Mouse (Mus musculus): Measurements from ENCODE around the gene Aup1.

Gene Aup1

DNA sequence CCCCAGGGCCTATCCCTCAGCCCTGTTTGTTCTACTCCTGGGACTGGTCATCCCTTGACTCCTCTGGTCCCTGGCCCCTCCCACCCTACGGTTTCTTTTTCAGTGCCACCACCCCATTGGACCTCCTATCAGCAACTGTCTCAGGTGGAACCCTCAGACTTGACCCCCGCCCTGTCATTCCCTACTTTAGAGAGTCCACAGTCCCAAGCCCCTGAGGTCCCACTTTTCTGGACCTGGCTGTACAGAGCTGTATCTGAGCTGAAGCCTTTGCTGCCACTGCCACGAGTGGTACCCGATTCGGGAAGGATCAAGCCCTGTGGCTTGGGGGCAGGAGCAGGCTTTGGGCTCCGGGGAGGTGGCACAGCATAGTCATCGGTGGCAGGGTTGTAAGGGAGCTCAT is 23.2 kb upstream of the Aup1 start:
- DNase-seq (ENCODE audit: low spot score in 2 of 2) = no peak

DNA sequence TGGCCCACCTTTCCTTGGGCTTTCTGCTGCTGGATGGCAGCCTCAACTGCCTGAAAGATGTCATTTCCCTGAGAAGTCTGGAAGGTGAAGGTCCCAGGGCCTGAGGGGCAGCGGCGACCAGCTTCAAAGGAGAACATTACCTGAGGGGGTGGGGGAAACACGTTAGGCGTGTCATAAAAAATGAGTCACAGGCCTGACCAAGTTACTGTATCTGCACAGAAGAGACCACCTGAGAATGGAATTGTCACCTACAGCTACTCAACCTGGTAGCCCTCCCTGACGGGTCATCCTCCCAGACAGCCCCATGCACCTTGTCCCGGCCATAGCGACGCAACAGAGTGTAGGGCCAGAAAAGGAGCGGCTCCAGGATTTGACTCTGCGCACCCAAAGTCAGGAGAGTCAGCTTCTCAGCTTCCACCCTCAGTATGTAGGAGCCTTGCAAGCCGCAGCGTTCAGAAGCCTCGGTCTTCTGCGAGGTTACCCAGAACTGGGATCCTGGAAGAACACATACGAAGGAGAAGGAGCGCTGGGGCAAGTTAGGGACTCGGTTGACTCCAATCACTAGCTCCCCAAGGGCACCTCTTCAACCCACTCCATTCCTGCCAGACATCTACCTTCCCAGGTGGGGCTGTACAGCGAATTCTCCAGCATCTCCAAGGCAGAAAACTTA is 22.3 kb upstream of the Aup1 start:
- DNase-seq (ENCODE audit: low spot score in 2 of 2) = no peak

DNA sequence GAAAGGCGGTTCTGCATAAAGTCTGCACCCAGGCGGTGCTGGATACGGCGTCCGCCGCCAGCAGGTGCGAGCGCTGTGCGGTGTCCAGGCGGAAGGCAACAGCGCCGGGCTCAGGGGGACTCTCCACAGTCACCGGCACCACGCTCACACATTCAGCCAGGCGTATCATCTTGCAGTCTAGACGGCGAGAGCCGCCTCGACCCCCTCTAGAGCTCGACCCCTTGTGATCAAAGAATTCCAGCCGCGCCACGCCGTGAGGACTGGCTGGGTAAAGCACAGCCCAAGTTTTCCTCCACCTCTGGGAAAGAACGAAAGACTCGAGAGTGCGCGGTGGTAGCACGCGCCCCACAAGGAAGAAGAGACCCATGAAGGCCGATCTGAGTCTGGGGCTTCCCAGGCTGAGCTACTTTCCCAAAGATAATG is 21.5 kb upstream of the Aup1 start:
- DNase-seq (ENCODE audit: low spot score in 2 of 2) = peak in 1 of 2 experiments; percentile 46

DNA sequence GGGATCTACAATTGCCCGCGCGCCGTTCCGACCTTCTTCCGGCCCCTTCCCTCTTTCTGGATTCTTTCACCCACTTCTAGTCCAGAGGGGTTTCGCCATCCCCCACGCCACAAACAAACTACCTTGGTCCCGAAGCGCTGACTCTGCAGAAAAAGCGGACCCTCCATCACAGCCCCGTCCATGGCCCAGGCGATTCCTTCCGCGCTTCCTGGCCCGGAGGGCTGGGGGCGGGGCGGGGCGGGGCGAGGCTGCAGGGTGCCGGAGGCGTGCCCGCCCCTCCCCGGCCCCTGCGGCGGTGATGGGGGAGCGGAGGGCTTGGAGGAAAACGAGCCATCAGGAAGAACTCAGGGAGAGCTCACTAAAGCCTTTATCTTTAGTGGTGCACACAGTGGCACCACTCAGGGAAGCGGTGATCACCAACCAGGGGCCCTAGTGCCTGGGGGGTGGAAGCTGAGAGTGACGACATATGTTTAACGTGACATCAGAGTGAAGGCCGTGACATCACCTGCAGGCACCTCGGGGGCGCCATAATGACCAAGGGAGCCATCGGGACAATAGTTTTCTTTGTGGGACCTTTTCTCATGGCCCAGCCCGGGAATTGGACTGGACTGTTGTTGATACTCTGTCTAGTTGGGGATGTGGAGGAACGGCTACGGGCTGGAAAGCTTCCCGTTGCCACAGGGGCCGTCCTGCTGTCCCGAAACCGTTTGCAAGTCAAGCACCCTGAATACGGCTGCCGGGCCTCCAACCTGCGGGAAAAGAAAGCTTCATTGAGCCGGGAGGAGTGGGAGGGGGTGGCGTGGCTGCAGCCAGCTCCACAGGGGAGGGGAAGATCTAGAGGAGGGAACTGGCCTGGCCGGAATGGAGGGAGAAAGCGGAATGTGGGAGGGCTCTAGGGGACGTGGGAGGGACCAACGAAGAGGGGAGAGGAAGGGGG is 20.8 kb upstream of the Aup1 start, which contains the start of the genes Dok1 and Loxl3:
Gene Dok1 (minus strand): TSS at position 223 of the 937 bp plus-strand sequence.
Gene Loxl3 (plus strand): TSS at position 925 of the 937 bp plus-strand sequence.
- DNase-seq (ENCODE audit: low spot score in 2 of 2) = peak; percentile 71 to 72

DNA sequence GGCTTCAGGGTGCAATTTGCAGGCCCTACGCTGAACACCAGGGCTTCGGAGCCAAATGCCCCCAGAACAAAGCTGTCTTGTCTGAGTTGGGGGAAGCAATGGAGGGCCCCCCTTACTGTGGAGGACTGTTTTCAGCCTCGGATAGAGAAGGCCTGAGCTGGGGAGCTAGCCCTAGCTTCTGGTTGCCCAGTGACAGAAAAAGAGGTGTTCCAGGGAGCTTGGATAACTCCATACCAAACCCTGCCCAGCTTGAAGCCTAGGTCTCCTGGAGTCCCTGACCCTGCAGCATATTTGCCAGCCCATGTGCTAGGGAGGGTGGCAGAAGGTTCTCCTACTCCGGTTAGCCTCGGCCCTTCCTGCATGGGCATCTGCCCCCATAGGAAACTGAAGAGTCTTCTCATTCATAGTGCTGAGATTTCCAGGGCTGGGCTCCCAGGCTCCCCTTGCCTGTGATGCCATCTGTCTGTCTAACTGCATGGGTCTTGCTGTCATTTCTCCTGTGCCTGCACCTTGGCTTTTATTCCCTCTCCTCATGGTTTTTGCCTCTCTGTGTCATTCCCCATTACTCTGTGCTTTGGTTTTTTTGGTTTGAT is 19.8 kb upstream of the Aup1 start:
- no peak for DNase-seq (ENCODE audit: low spot score in 2 of 2)

DNA sequence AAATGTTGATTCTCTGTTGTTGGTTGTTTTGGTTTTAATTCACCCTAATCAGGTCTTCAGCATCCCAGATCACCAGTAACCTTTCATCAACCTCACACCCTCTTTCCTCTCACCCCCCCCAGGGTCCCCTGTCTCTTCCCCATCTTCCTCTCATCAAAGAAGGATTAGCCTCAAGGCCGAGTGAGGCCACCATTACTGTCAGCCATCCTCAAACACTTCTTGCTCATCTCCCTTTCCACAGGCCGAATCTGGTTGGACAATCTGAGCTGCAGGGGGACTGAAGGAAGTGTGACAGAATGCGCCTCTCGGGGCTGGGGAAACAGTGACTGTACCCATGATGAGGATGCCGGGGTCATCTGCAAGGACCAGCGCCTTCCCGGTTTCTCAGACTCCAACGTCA is 17.1 kb upstream of the Aup1 start:
- DNase-seq (ENCODE audit: low spot score in 2 of 2) = no peak

DNA sequence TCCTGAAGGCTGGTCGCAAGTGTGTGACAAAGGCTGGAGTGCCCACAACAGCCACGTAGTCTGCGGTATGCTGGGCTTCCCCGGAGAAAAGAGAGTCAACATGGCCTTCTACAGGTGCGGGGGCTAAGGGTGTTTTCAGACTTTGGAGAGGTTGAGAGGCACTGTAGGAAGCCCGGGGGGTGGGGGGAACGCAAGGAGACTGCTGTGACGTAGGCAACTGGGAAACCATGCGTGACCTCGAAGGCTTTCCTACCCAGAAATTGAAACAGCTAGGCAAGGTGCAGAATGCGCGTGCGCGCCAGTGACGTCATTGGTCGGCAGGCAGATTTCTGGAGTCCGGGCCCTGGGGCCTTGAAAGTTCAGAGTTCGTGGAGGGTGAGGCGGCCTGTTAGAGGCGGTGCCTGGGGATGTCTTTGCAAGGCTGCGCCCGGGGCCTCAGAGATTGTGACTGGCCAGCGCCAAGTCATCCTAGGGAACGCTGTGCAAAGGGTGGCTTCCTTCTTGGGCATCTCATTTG is 15.8 kb upstream of the Aup1 start:
- peak; percentile 80 to 92 for DNase-seq (ENCODE audit: low spot score in 2 of 2)

DNA sequence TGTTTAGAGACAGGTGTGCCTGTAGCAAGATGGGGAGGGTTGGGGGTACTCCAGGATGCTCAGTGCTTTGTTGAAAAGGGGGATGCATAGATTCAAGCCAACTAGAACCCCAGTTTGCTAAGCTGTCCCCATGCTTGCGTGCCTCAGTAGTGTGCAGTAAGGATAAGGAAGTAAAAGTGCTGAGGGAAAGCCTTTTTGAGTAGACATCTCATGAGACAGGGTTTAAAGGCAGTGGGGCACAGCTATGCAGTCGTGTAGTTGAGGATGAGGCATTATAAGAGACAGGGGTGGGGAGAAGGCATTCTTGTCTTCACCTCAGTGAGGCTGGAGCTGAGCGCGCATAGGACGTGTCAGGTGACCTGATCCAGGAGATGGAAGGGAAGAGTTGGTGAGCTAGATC is 13.7 kb upstream of the Aup1 start:
- DNase-seq (ENCODE audit: low spot score in 2 of 2) = no peak

DNA sequence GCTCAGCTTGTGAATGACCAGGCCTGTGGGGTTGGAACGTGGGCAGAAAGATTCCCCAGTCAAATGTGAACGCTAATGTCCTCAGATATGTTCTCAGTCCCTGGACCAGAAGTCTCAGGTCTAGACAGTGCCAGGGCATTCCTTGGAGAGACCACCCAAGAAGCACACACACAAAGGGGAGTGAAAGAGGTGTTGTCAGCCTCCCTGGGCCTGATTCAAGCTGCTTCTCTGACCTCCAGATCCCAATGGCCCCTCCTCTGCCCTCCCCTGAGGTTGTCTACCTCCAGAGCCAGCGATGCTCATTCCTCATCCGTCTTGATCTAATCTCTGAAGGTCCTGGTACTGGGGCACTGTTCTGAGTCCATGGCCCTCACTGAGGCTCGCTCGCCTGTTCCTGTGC is 10.8 kb upstream of the Aup1 start:
- DNase-seq (ENCODE audit: low spot score in 2 of 2) = no peak

DNA sequence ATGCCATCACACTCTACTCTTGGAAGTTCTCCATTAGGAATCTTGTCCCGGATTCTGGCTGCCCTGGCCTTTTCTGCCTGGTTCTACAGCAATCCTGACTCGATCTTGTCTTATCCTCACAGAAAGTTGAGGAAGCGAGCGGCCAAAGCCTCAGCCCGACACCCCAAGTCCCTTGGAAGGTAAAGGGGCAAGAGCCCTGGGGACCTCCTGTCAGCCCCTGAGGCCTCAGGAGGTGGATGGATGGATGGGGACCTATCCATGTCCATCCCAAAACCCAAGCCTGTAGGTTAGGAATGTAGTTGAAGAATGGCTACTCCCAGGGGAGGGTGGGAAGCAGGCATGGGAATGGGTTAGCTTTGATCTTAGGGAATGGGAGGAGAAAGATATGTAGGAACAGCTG is 10.3 kb upstream of the Aup1 start:
- DNase-seq (ENCODE audit: low spot score in 2 of 2) = no peak

DNA sequence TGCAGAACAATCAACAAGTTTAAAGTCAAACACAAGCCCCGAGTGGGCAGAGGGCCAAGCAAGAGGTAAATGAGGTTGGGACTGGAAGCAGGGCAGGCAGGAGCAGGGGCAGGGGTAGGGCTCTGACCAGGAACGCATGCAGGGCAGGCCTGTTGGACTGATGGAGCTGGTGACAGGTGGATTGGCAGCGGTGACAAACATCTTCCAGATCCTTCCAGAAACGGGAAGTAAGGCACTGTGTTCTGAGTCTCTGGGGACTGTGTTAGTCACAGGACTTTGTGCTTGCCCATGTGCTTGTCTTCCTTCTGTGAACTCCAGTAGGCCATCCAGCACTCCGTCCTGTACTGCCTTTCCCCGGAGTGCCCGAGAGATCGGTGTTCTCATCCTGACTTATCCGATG is 9.6 kb upstream of the Aup1 start:
- DNase-seq (ENCODE audit: low spot score in 2 of 2) = no peak

DNA sequence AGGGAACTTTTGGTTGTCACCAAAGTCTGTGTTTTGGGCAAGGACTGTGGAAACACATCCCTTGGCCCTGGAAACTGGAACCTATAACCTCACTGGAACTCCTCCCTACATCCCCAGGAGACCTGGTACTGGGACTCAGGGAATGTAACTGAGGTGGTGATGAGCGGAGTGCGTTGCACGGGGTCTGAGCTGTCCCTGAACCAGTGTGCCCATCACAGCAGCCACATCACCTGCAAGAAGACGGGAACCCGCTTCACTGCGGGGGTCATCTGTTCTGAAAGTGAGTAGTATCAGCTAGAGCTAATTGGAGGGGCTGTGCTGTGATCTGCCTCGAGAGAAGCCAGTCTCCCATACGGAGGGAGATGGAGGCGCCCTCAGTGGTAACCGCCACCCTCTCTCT is 5.0 kb upstream of the Aup1 start:
- no peak for DNase-seq (ENCODE audit: low spot score in 2 of 2)

DNA sequence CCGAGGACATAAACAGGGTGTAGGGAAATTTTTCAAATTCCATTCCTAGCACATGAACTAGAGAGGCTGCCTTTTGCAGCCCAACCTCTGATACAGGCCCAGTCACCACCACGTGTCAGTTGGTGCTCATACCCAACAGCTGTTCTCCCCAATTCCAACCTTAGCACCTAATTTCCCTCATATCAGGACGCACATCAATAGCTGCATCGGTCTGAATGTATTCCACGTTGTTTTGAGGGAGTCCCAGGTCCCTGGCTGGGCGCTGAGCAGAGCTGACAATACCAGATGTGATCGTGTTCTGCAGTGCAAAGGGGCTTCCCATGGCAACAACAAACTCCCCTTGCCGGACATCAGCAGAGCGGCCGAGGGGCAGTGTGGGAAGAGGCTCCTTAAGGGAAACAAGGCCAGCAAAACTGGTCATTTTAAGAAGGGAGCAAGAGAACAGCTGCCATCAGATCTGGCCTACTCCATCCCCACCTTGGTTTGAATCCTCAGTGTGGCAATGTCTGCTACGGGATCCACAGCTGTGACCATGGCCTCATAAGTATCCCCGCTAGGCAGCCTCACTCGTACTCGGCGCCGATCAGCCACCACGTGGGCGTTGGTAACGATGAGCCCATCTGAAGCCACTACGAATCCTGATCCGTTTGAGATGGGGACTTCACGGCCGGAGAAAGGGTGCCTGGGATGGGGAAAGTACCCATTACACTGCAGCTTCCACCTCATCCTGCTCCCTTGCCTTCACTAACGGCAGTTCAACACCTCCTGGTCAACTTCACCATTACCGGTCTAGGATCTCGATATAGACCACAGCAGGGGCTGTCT is 973 bp upstream of the Aup1 start:
- DNase-seq (ENCODE audit: low spot score in 2 of 2) = peak in 1 of 2 experiments; percentile 26

DNA sequence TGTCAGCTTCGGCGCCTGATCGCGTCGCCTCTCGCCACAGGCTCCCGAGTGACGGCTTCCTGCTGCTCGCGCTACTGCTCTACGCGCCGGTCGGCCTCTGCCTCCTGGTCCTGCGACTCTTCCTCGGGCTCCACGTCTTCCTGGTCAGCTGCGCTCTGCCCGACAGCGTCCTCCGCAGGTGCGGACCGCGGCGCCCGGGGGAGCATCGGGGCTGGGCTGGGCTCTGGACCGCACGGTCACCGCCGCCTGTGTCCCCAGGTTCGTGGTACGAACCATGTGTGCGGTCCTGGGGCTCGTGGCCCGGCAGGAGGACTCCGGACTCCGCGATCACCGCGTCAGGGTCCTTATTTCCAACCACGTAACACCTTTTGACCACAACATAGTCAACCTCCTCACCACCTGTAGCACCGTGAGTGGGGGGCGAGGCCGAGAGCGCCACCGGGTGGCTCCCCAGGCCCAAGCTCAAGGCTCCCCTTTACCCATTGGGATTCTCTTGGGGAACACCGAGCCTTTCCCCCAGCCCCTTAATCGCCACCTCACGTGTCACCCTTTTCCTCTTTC is 630 bp downstream of the Aup1 start, which contains the start of gene Htra2:
Gene Htra2 (minus strand): TSS at position 403 of the 561 bp plus-strand sequence.
- DNase-seq (ENCODE audit: low spot score in 2 of 2) = no peak

DNA sequence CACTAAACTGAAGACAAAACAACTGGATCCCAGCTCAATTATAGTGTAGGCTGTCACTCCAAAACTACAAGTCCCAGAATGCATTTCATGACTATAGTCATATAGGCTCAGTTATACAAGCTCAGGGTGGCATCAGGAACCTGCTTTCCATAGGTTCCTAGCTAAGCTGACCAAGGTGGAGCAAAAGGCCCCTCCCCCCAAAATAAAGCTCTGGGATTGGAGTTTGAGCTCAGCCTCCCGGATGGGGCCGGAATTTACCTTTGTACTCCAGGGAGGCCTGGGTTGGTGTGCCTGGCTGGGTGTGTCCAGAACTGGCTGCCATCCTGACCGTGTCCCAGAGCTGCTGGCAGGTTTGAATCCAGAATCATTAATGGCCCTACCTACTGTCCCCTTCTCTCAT is 3.5 kb downstream of the Aup1 start, which contains the start of gene Dqx1:
Gene Dqx1 (plus strand): TSS at position 55 of the 400 bp plus-strand sequence.
- DNase-seq (ENCODE audit: low spot score in 2 of 2) = peak in 1 of 2 experiments; percentile 36

DNA sequence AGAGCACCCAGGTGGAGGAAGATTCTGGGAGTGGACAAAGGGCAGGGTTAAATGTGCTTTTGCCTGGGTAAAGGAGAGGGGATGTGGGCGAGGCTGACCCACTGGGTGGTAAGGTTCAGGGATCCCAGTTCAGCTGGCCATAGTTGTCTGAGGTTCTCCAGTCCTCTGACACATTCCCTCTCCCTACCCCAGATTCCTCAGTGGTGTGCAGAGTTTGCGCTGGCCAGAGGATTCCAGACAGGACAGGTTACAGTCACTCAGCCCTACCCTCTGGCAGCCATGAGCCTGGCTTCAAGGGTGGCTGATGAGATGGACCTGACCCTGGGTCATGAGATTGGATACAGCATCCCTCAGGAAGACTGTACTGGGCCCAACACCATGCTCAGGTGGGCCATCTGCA is 4.4 kb downstream of the Aup1 start:
- no peak for DNase-seq (ENCODE audit: low spot score in 2 of 2)

DNA sequence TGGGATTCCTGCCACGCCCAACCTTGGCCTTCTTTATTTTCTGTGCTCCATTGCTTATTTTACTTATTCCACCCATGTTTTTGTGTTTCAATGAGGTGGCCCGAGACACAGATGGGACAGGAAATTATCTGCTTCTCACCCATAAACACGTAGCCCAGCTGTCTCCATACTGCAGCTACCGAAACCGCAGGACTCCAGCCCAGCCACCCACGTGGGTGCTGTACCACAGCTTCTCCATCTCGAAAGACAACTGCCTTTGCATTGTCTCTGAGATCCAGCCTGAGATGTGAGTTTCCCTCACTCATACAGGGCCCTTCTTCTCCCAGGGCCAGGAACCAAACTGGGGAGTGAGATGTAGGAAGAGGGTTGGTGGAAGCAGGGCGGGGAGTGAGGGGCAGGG is 11.7 kb downstream of the Aup1 start:
- no peak for DNase-seq (ENCODE audit: low spot score in 2 of 2)

DNA sequence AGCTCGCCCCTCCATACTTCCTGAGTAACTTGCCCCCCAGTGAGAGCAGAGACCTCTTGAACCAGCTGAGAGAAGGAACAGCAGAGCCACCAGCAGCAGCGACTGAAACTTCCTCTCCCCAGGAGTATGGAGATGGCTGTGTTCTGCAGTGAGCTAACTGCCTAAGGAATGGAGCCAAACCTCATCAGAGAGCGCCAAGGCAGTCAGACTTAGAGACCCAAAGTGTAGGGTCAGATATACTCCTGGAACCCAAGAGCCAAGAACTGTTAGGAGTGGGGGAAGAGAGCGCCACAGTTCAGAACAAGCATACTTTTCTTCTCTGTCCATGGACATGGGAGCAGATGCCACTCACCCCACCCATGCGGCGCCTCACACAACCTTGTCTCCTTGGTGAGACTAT is 12.1 kb downstream of the Aup1 start:
- no peak for DNase-seq (ENCODE audit: low spot score in 2 of 2)

DNA sequence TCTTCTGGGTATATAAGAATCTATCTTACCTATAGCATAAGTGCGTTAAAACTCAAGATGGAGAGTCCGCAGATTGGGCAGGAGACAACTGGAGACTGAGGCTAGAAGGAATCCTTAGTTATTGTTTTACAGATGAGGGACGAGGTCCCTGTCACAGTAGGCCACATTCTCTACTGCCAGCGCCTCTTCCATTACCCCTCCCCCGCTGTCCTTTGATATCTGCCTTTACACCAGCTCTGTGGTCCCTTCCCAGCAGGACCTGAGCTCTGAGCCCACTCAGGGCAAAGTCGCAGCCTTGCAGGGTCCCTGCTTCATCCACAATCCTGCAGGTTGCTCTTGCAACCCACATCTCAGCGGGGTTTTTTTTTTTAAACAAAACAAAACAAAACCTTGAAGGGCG is 13.9 kb downstream of the Aup1 start:
- no peak for DNase-seq (ENCODE audit: low spot score in 2 of 2)

DNA sequence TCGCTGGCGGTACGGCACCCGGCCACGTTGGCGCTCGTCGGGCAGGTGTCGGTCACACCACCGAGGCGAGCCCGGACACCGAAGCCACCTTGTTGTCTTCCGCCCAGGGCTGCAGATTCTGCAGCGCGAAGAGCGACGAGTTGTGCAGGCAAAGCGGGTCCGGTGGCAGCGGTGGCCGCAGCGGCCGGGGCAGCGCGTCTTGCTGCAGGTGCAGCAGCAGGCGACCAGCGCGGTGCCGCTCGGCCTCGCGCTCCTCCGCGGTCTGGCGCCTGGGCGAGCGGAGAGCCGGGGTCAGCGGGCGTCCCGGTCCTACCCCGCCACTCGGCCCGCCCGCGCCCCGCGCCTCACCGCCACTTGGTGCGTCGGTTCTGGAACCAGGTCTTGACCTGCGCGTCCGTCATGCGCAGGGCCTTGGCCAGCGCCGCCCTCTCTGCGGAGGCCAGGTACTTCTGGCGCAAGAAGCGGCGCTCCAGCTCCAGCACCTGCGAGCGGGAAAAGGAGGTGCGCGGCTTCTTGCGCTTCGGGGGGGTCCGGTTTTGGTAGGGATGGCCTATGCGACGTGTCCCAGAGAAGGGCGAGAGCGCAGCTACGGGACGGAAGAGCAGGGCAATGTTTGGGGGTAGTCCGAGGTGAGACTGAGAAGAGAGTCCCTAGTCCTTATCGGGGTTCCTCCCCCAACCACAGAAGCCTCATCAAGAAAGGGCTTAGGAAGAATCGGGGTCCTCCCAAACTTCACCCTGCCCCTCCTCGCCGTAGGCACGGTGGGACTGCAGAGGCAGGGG is 14.6 kb downstream of the Aup1 start:
- no peak for DNase-seq (ENCODE audit: low spot score in 2 of 2)
